In the genomic region with DNA sequence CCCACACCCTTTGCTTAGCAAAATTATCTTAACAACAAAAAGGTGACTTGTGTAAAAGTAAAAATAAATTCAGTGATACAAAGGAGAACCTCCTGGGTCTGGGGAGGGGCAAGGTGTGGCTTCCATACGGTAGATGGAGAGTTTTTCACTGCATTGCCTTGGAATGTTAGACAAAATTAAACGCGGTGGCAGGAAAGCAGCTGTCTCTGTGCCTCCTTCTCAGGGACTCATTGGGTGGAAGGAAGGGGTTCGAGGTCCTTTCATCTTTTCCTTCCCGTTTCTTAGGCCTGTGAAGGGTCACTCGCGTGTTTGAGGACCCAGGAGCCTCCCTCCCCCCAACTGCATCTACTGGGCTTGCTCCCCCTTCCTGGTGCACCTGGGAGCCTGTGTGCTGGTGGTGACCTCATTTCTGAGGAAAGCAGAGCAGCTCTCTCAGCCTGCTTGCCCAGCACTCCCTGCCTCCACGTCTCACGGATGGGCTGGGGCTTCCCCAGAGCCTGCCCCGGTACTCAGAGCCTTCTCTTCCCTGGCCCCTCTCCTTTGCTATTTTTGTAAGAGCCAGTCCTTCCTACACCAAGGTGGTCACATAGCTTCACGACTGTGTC, we compare ENCODE assay signal across 10 mouse cellular contexts. TPM values are rescaled to one million over a fixed set of nuclear protein-coding genes. Genes with fewer than 3 reads are reported as not detected.
A peak's percentile ranks its signal among the peaks of the same experiment; 100 is the strongest.
DNase-seq lines count a peak whose midpoint lies in the region; ATAC-seq lines count a peak whose summit lies in the region.
"Had no signal": no experiment of that assay in that cellular context is flagged by ENCODE, and none has a peak within 500 bp of the region (broad histone marks: within the 10 kb centered on the region; RNA-seq: fewer than 3 reads in every experiment).

No protein-coding gene starts in this region.

- peak overlapping the region; percentile 96 for H3K4me2 ChIP-seq in hindbrain, embryonic 11.5 days (replicated peaks; ENCODE audit: low read depth, low read length)
- H3K4me2 ChIP-seq in neural tube, embryonic 13.5 days = peak overlapping the region; percentile 89

- peak overlapping the region; percentile 93 for H3K27ac ChIP-seq in hindbrain, embryonic 11.5 days (ENCODE audit: low read depth, low read length)
- peak overlapping the region; percentile 99 for H3K27ac ChIP-seq in neural tube, embryonic 13.5 days (replicated peaks)

- H3K27me3 ChIP-seq in hindbrain, embryonic 11.5 days (ENCODE audit: control insufficient read depth, insufficient read depth, low read length) = peaks cover 37% of the 10 kb centered on the region
- H3K27me3 ChIP-seq in neural tube, embryonic 13.5 days = peaks cover 66% of the 10 kb centered on the region

- peak overlapping the region; percentile 99 for H3K9ac ChIP-seq in hindbrain, embryonic 11.5 days (ENCODE audit: low read depth, low read length)
- peak overlapping the region; percentile 100 for H3K9ac ChIP-seq in neural tube, embryonic 13.5 days

- ATAC-seq in hindbrain, embryonic 11.5 days (ENCODE audit: low FRiP score) = no peak
- ATAC-seq in neural tube, embryonic 13.5 days (ENCODE audit: low read depth) = no peak
- ATAC-seq: intestine, postnatal 0 days had no signal

- peaks cover 11% of the 10 kb centered on the region for H3K4me1 ChIP-seq in hindbrain, embryonic 11.5 days (replicated peaks; ENCODE audit: control insufficient read depth, insufficient read depth, low read length)
- H3K4me1 ChIP-seq in neural tube, embryonic 13.5 days (replicated peaks) = peaks cover 82% of the 10 kb centered on the region

- DNase-seq in layer of hippocampus, postnatal 10 days (ENCODE audit: low spot score in 2 of 2) = peak; percentile 35 to 47
- no peak for DNase-seq in layer of hippocampus, adult 9-10 months (ENCODE audit: low spot score)
- DNase-seq in cerebellum, postnatal 14 days = peak; percentile 49 to 60
- DNase-seq in hindbrain, embryonic 11.5 days (ENCODE audit: low spot score) = peak; percentile 50
- DNase-seq in gastrocnemius, postnatal 4 days (ENCODE audit: low spot score in 2 of 2) = no peak
- no peak for DNase-seq in thymus, postnatal 36 days
- no peak for DNase-seq in MN1 (ENCODE audit: low spot score)

- H3K9me3 ChIP-seq in hindbrain, embryonic 11.5 days (ENCODE audit: control insufficient read depth, low read length) = no peaks in the 10 kb centered on the region
- no peaks in the 10 kb centered on the region for H3K9me3 ChIP-seq in neural tube, embryonic 13.5 days

- 0 out of 2 replicates have a peak, but pooled peaks cover 9% of the 10 kb centered on the region for H3K36me3 ChIP-seq in hindbrain, embryonic 11.5 days (ENCODE audit: control insufficient read depth, insufficient read depth, low read length)
- peaks cover 25% of the 10 kb centered on the region for H3K36me3 ChIP-seq in neural tube, embryonic 13.5 days

- peak overlapping the region; percentile 90 for H3K4me3 ChIP-seq in hindbrain, embryonic 11.5 days (ENCODE audit: low read depth, low read length)
- peak overlapping the region; percentile 89 for H3K4me3 ChIP-seq in neural tube, embryonic 13.5 days
- H3K4me3 ChIP-seq: erythroblast, embryonic 14.5 days had no signal

- WGBS in hindbrain, embryonic 11.5 days = 2% methylated on average over 11 of the region's 11 CpGs
- WGBS in neural tube, embryonic 13.5 days = 2% methylated on average over 11 of the region's 11 CpGs

RNA-seq across cellular contexts. Expression of a gene that starts 41.0 kb away (rescaled TPM):
- 10 to 100 TPM; 83.3 to 96.9 TPM for total RNA-seq in layer of hippocampus, postnatal 10 days (2021)
- 22.5 and 26.3 TPM in 2 replicates for polyA plus RNA-seq in hindbrain, embryonic 11.5 days (2014; fragmentation: Nextera tagmentation; extraction: Ambion mirVana)
- 28.2 and 28.6 TPM in 2 replicates for polyA plus RNA-seq in neural tube, embryonic 13.5 days (2015; fragmentation: Nextera tagmentation; extraction: Ambion mirVana)
- total RNA-seq in gastrocnemius, postnatal 4 days (2021) = 10 to 100 TPM; 50.5 to 54.1 TPM

Comparison
In these comparisons a context has a peak if more than half of its experiments do, and no peak if none do; other contexts are left out.
1. DNase-seq: peak in layer of hippocampus, postnatal 10 days (2 of 2), cerebellum, postnatal 14 days (2 of 2) and hindbrain, embryonic 11.5 days (single experiment); none in layer of hippocampus, adult 9-10 months (single experiment), gastrocnemius, postnatal 4 days (0 of 2), thymus, postnatal 36 days (0 of 2) and MN1 (single experiment).